Mouse (Mus musculus) heart, embryonic 12.5 days (tissue): Measurements from ENCODE around the gene Ascl3. TPM values are rescaled to one million over a fixed set of nuclear protein-coding genes. Genes with fewer than 3 reads are reported as not detected.

Experiments used
- ATAC-seq: fragments of 200-750 bp; cut with Nextera tagmentation; 2 replicates; pipeline ENCODE4 v1.8.0; 2017; ENCODE audit warnings: moderate TSS enrichment, moderate library complexity; ENCODE audit not compliant: insufficient number of reproducible peaks, low FRiP score
- H3K27ac ChIP-seq: fragments of 300-500 bp; sonication (generic); 2 replicates; pipeline ENCODE4 v1.5.1; 2016; ENCODE audit warnings: mild to moderate bottlenecking, moderate library complexity; ENCODE audit not compliant: poor library complexity, severe bottlenecking
- H3K27me3 ChIP-seq: fragments of 300-500 bp; sonication (generic); replicated peaks from 2 replicates; pipeline ENCODE4 v1.6.1; 2016; ENCODE audit warnings: mild to moderate bottlenecking, moderate library complexity
- H3K36me3 ChIP-seq: fragments of 300-500 bp; sonication (generic); 2 replicates; pipeline ENCODE4 v1.6.1; 2016; ENCODE audit warnings: mild to moderate bottlenecking, moderate library complexity
- H3K4me1 ChIP-seq: fragments of 300-500 bp; sonication (generic); replicated peaks from 2 replicates; pipeline ENCODE4 v1.6.1; 2016; ENCODE audit warnings: mild to moderate bottlenecking
- H3K4me2 ChIP-seq: fragments of 300-500 bp; sonication (generic); 2 replicates; pipeline ENCODE4 v1.6.1; 2016; ENCODE audit warnings: mild to moderate bottlenecking, moderate library complexity
- H3K4me3 ChIP-seq: fragments of 300-500 bp; sonication (generic); 2 replicates; pipeline ENCODE4 v1.5.1; 2016; ENCODE audit warnings: mild to moderate bottlenecking
- H3K9ac ChIP-seq: fragments of 300-500 bp; sonication (generic); 2 replicates; pipeline ENCODE4 v1.6.1; 2016; ENCODE audit warnings: mild to moderate bottlenecking, moderate library complexity
- H3K9me3 ChIP-seq: fragments of 300-500 bp; sonication (generic); replicated peaks from 2 replicates; pipeline ENCODE4 v1.6.1; 2016; ENCODE audit warnings: mild to moderate bottlenecking, moderate library complexity
- WGBS: fragments of 180-500 bp; shearing (Covaris S2); methylation state at CpG from one replicate; pipeline ENCODE4 v1.1.7; 2016; 5-methylcytosine and 5-hydroxymethylcytosine counted together
- polyA plus RNA-seq: library from polyadenylated mRNA; unstranded; fragments of >200 nt; fragmentation: Nextera tagmentation; extraction: Ambion mirVana; gene quantifications from 2 replicates; pipeline ENCODE4 v1.2.1, GENCODE M21; 2016

The Ascl3 gene
- polyA plus RNA-seq, 1 experiment from 2014 or later = not detected

GRCm38 (mm10) chr7:109708961-109709382 lies 22.6 kb downstream of the Ascl3 start:
- 17% methylated on average over 3 of the region's 3 CpGs for WGBS
- H3K9me3 ChIP-seq = no peaks in the 10 kb centered on the region
- peak overlapping the region; percentile 11; the same call in 1 of the 2 replicates for H3K4me2 ChIP-seq
- no peaks in the 10 kb centered on the region for H3K27me3 ChIP-seq
- H3K4me3 ChIP-seq = no peak overlapping the region
- peaks cover 28% of the 10 kb centered on the region for H3K36me3 ChIP-seq
- peak overlapping the region; percentile 52; the same call in 1 of the 2 replicates for H3K9ac ChIP-seq
- peaks cover 40% of the 10 kb centered on the region for H3K4me1 ChIP-seq
- H3K27ac ChIP-seq = peak overlapping the region; percentile 81
- ATAC-seq = no peak

GRCm38 (mm10) chr7:109707023-109707785 lies 24.3 kb downstream of the Ascl3 start:
- Histone ChIP-seq H3K4me2 (no peak overlapping the region), H3K4me3 (no peak overlapping the region), H3K9me3 (no peaks in the 10 kb centered on the region), H3K4me1 (peaks cover 43% of the 10 kb centered on the region), H3K27ac (0 out of 2 replicates have a peak overlapping the region, but pooled peaks have one; percentile 81), H3K36me3 (peaks cover 18% of the 10 kb centered on the region), H3K27me3 (no peaks in the 10 kb centered on the region), H3K9ac (no peak overlapping the region)
- 39% methylated on average over 4 of the region's 4 CpGs for WGBS
- no peak for ATAC-seq

GRCm38 (mm10) chr7:109704461-109704860 lies 27.1 kb downstream of the Ascl3 start:
- no peak overlapping the region for H3K27ac ChIP-seq
- H3K27me3 ChIP-seq = no peaks in the 10 kb centered on the region
- H3K9ac ChIP-seq = no peak overlapping the region
- peak overlapping the region; percentile 76 for H3K4me3 ChIP-seq
- peak overlapping the region; percentile 76 for H3K4me2 ChIP-seq
- ATAC-seq = no peak
- no peaks in the 10 kb centered on the region; the same call in 1 of the 2 replicates for H3K36me3 ChIP-seq
- H3K4me1 ChIP-seq = peaks cover 35% of the 10 kb centered on the region
- WGBS = 58% methylated on average over 3 of the region's 3 CpGs
- H3K9me3 ChIP-seq = 0 out of 2 replicates have a peak, but pooled peaks cover 3% of the 10 kb centered on the region

GRCm38 (mm10) chr7:109704016-109704377 lies 27.5 kb downstream of the Ascl3 start:
- Histone ChIP-seq H3K4me2 (peak overlapping the region; percentile 76), H3K27ac (peak overlapping the region; percentile 82), H3K9ac (peak overlapping the region; percentile 81), H3K27me3 (no peaks in the 10 kb centered on the region), H3K9me3 (0 out of 2 replicates have a peak, but pooled peaks cover 3% of the 10 kb centered on the region), H3K36me3 (no peaks in the 10 kb centered on the region), H3K4me3 (peak overlapping the region; percentile 76), H3K4me1 (peaks cover 32% of the 10 kb centered on the region)
- WGBS = 2% methylated on average over 17 of the region's 17 CpGs
- ATAC-seq = no peak; the same call in 1 of the 2 replicates

- WGBS = under 1% methylated on average over 61 of the region's 61 CpGs
- Histone ChIP-seq H3K9ac (peak within 1 kb of the TSS; percentile 81), H3K27me3 (no peaks in the 10 kb centered on the region), H3K4me2 (peak within 1 kb of the TSS; percentile 76), H3K36me3 (no peaks in the 10 kb centered on the region), H3K4me1 (peaks cover 27% of the 10 kb centered on the region), H3K4me3 (peak within 1 kb of the TSS; percentile 76), H3K27ac (peak within 1 kb of the TSS; percentile 82), H3K9me3 (0 out of 2 replicates have a peak, but pooled peaks cover 3% of the 10 kb centered on the region)
- peak; percentile 96 for ATAC-seq
Measured at GRCm38 (mm10) chr7:109703190-109704015, 28.1 kb downstream of the Ascl3 start, which contains the start of the genes St5 and Akip1. St5 (minus strand) TSS chr7:109703605. Akip1 (plus strand) TSS chr7:109703690.

GRCm38 (mm10) chr7:109702721-109703120 lies 28.8 kb downstream of the Ascl3 start:
- peak overlapping the region; percentile 76 for H3K4me3 ChIP-seq
- H3K36me3 ChIP-seq = no peaks in the 10 kb centered on the region
- WGBS = 36% methylated on average over 4 of the region's 4 CpGs
- H3K9me3 ChIP-seq = 0 out of 2 replicates have a peak, but pooled peaks cover 3% of the 10 kb centered on the region
- H3K27me3 ChIP-seq = no peaks in the 10 kb centered on the region
- no peak for ATAC-seq
- peak overlapping the region; percentile 81; the same call in 1 of the 2 replicates for H3K9ac ChIP-seq
- peaks cover 21% of the 10 kb centered on the region for H3K4me1 ChIP-seq
- peak overlapping the region; percentile 76 for H3K4me2 ChIP-seq
- H3K27ac ChIP-seq = no peak overlapping the region

- no peak overlapping the region for H3K9ac ChIP-seq
- no peak overlapping the region for H3K4me3 ChIP-seq
- H3K4me2 ChIP-seq = no peak overlapping the region
- H3K27ac ChIP-seq = no peak overlapping the region
- ATAC-seq = no peak
- H3K36me3 ChIP-seq = no peaks in the 10 kb centered on the region
- H3K27me3 ChIP-seq = no peaks in the 10 kb centered on the region
- H3K9me3 ChIP-seq = 0 out of 2 replicates have a peak, but pooled peaks cover 3% of the 10 kb centered on the region
- 0 out of 2 replicates have a peak, but pooled peaks cover 13% of the 10 kb centered on the region for H3K4me1 ChIP-seq
Measured at GRCm38 (mm10) chr7:109700213-109700612, 31.3 kb downstream of the Ascl3 start.

- Histone ChIP-seq H3K4me2 (no peak overlapping the region), H3K27me3 (no peaks in the 10 kb centered on the region), H3K9me3 (0 out of 2 replicates have a peak, but pooled peaks cover 2% of the 10 kb centered on the region), H3K9ac (no peak overlapping the region), H3K36me3 (no peaks in the 10 kb centered on the region), H3K27ac (no peak overlapping the region), H3K4me1 (peaks cover 12% of the 10 kb centered on the region), H3K4me3 (no peak overlapping the region)
- WGBS = 85% methylated on average over 10 of the region's 10 CpGs
- ATAC-seq = no peak
Measured at GRCm38 (mm10) chr7:109695339-109695726, 36.2 kb downstream of the Ascl3 start.

GRCm38 (mm10) chr7:109694576-109695338 lies 36.8 kb downstream of the Ascl3 start:
- Histone ChIP-seq H3K4me1 (peaks cover 12% of the 10 kb centered on the region), H3K27ac (no peak overlapping the region), H3K36me3 (no peaks in the 10 kb centered on the region), H3K9me3 (no peaks in the 10 kb centered on the region), H3K27me3 (no peaks in the 10 kb centered on the region), H3K9ac (no peak overlapping the region), H3K4me3 (no peak overlapping the region), H3K4me2 (no peak overlapping the region)
- ATAC-seq = 0 out of 2 replicates have a peak, but pooled peaks have one; percentile 29
- 75% methylated on average over 13 of the region's 13 CpGs for WGBS

- no peak for ATAC-seq
- Histone ChIP-seq H3K36me3 (no peaks in the 10 kb centered on the region), H3K4me3 (no peak overlapping the region), H3K4me1 (peaks cover 27% of the 10 kb centered on the region), H3K4me2 (no peak overlapping the region), H3K9me3 (no peaks in the 10 kb centered on the region), H3K27ac (no peak overlapping the region), H3K27me3 (no peaks in the 10 kb centered on the region), H3K9ac (0 out of 2 replicates have a peak overlapping the region, but pooled peaks have one; percentile 36)
- WGBS = 72% methylated on average over 5 of the region's 5 CpGs
Measured at GRCm38 (mm10) chr7:109690961-109691360, 40.6 kb downstream of the Ascl3 start.
